Mouse (Mus musculus): ENCODE measurements at regions not wholly inside any gene's neighbourhood (a gene's known extent, or its start where the extent isn't known, plus 50 kb on each side); places are given as distances from the start of the nearest gene placed in this dataset.
A peak's percentile ranks its signal among the peaks of the same experiment; 100 is the strongest.

DNA sequence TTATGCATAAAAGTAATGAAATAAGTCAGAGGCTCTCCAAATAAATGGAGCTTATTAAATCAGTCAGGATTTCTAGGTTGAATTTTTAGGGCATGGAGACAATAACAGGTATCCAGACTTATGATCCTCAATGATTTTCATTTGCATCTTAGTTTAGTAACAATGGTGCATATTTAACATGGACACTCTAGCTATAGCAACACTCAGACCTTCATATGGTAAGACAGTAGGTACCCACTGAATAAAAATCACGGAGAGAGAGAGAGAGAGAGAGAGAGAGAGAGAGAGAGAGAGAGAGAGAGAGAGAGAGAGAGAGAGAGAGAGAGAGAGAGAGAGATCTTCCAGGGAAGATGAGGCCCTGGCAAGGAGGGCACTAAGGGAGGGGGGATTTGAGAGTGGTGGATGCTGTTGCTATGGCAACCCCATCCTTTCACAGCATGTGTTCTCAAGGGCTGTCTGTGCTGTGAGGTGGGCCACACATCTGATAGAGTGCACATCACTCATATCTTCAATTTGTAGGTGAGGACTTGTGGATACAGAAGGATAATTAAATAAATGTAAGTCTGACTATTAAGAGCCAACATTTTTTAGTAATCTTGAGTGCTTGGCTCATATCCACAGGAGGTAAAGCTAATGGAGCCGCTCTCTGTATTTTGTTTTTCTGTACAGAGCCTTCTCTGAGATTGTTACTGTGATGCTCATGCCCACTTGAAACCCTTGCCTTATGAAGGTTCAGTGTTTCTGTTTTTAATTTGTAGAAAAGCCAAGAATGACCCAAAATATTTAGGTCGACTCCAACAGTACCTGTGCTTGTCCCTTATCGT lies 227.7 kb downstream of the Otor start:
- DNase-seq (ENCODE audit: low spot score in 2 of 2), result peak; percentile 17

DNA sequence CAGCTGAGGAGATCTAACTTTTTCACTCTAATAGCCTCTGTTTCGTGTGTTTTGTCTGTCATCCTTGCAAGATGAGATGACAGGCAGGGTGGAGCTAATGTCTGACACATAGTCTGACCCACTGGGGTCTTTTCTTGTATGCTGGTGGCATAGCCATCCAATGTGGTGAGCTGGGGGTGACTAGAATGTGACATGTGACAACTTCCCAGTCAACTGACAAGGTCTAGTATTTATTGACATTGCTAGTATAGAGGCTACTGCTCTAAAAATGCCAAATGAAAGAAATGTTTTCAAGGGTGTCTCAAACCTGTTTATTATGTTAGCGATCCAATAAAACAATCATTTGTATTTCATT lies 228.3 kb downstream of the Otor start:
- DNase-seq (ENCODE audit: low spot score in 2 of 2), result no peak

DNA sequence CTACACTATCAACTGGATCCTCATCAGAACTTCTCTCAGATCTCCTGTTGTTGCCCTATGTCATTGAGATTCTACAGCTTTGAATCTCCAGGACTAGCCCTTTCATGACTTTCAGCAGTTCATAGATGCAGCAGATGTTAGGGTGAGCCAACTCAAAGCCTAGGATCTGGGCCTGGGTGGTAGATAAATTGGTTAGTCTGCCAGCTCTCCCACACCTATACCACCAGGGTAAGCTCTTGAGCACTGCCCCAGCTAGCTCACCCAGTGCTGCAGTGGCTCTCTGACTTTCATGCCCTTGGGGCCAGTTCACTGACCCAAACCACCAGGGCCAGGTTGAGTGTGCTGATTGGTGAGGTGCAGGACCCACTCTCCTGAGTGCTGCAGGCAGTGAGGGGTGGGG lies 220.5 kb upstream of the Pcsk2 start:
- no peak for DNase-seq (ENCODE audit: low spot score in 2 of 2)

DNA sequence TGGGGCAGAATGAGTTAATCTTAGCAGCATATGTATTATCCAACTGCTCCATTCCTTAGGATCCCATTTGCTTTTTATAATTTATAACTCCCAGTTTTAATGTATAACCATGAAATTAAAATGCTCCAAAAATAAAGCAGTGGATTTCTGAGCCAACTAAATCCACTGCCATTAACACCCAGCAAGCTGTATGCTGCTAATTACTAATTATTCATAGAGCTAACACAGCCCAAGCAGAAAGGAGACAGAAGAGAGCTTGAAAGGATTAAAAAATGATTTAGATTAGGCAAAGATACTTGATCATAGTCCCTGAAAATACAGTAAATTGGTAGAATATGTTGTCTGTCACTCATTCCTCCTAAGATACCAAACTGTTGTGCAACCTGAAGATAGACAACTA lies 213.9 kb upstream of the Pcsk2 start:
- no peak for DNase-seq (ENCODE audit: low spot score in 2 of 2)

DNA sequence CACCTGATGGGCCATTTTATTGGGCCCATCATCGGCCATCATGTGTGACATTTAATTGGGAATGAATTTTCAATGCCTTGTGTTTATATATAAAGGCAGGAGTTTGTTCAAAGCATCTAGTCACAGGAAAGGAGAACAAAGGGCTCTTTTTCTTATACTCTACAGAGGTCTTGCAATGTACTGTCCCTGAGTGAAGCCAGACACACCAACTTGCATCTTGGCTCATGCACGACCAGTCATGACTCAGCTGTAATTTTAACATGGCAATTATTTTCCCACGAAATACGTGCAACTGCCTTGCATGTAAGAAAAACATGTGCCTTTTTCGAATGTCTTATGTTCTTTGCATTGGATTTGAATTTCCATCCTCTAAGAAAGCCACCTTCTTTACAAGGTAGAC lies 205.6 kb upstream of the Pcsk2 start:
- DNase-seq (ENCODE audit: low spot score in 2 of 2), result no peak

DNA sequence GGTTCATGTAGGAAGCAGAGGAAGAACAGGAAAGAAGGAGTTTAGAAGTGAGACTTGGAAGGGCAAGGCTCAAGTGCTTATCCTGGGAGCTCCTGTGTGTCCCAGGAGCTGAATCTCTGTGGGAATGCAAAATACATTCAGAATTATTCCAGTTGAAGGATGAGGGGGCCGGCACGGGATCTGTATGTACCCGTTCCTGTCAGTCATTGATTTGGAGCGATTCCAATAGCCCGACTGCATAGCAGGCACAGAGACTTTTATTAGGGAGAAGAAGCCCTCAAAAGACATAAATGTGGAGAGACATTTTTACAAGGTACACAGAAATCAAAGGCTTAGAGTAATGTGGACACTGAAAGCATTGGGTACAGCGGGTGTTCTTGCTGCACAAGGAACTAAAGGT lies 181.8 kb upstream of the Pcsk2 start:
- no peak for DNase-seq (ENCODE audit: low spot score in 2 of 2)

DNA sequence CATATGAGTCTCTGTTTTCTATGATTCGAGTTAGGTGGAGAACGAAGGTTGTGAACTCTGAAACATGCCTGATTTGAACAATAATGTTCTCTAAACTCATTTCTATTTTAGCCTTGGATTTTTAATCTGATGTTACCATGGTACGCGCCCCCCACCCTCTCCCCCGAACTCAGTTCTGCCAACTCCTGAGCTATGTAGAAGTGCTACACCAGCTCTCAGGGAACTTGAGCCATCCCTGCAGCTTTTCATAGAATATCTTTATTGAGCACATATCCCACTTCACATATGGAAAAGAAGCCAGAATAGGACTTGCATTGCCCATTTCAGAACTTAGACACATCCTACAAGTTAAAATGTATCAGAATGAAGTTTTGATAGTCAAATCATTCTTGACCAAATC lies 180.0 kb upstream of the Pcsk2 start:
- DNase-seq (ENCODE audit: low spot score in 2 of 2), result no peak
